Mouse (Mus musculus) large intestine, adult 2 months (tissue): ENCODE measurements around the gene Lipa. TPM values are rescaled to one million over a fixed set of nuclear protein-coding genes. Genes with fewer than 3 reads are reported as not detected.

Experiments used
- DNase-seq: peaks from one replicate; pipeline ENCODE4 v3.0.0-alpha.2; 2012; ENCODE audit warnings: low read depth, low spot score
- WGBS: fragments of 180-500 bp; shearing (Covaris S2); methylation state at CpG from one replicate; pipeline ENCODE4 v1.1.7; 2018; 5-methylcytosine and 5-hydroxymethylcytosine counted together
- polyA plus RNA-seq: library from polyadenylated mRNA; depleted of rRNA; stranded (reverse); fragments of >200 nt; gene quantifications from 2 replicates; pipeline ENCODE4 v1.2.3, GENCODE M21; 2012; rRNA removed

The Lipa gene
- polyA plus RNA-seq = 14.4 and 19.0 TPM in 2 replicates

GRCm38 (mm10) chr19:34526941-34527682 lies at the start of gene Lipa:
Lipa (minus strand) TSS chr19:34527474.
- DNase-seq = peak; percentile 86
- WGBS = under 1% methylated on average over 29 of the region's 29 CpGs

GRCm38 (mm10) chr19:34573650-34574049 lies 46.4 kb upstream of the Lipa start:
- 49% methylated on average over 5 of the region's 5 CpGs for WGBS
- DNase-seq = peak; percentile 64

GRCm38 (mm10) chr19:34571080-34571479 lies 43.8 kb upstream of the Lipa start:
- DNase-seq = no peak
- 95% methylated on average over 1 of the region's 1 CpGs for WGBS

- DNase-seq = no peak
- 53% methylated on average over 4 of the region's 4 CpGs for WGBS
Measured at GRCm38 (mm10) chr19:34569896-34570476, 42.7 kb upstream of the Lipa start.

- WGBS = 45% methylated on average over 7 of the region's 7 CpGs
- DNase-seq = no peak
Measured at GRCm38 (mm10) chr19:34568988-34569895, 42.0 kb upstream of the Lipa start.

- 88% methylated on average over 1 of the region's 1 CpGs for WGBS
Measured at GRCm38 (mm10) chr19:34566178-34566784, 39.0 kb upstream of the Lipa start.

GRCm38 (mm10) chr19:34562556-34562955 lies 35.3 kb upstream of the Lipa start:
- no peak for DNase-seq

More at GRCm38 (mm10) chr19:34566178-34566784, 39.0 kb upstream of the Lipa start:
- DNase-seq = no peak

GRCm38 (mm10) chr19:34556621-34557020 lies 29.3 kb upstream of the Lipa start:
- 21% methylated on average over 3 of the region's 3 CpGs for WGBS
- DNase-seq = no peak

GRCm38 (mm10) chr19:34554061-34554460 lies 26.8 kb upstream of the Lipa start:
- no peak for DNase-seq

GRCm38 (mm10) chr19:34553522-34553921 lies 26.2 kb upstream of the Lipa start:
- DNase-seq = no peak
- WGBS = 34% methylated on average over 3 of the region's 3 CpGs

- WGBS = 48% methylated on average over 6 of the region's 6 CpGs
- no peak for DNase-seq
Measured at GRCm38 (mm10) chr19:34553021-34553420, 25.7 kb upstream of the Lipa start.

- DNase-seq = no peak
- 25% methylated on average over 5 of the region's 5 CpGs for WGBS
Measured at GRCm38 (mm10) chr19:34551981-34552380, 24.7 kb upstream of the Lipa start.

GRCm38 (mm10) chr19:34550534-34551223 lies 23.4 kb upstream of the Lipa start, which contains the start of gene Ifit2:
Ifit2 (plus strand) TSS chr19:34550694.
- WGBS = 5% methylated on average over 22 of the region's 22 CpGs
- DNase-seq = no peak

- 26% methylated on average over 4 of the region's 4 CpGs for WGBS
- no peak for DNase-seq
Measured at GRCm38 (mm10) chr19:34550205-34550533, 22.9 kb upstream of the Lipa start.

- DNase-seq = peak; percentile 76
- 17% methylated on average over 7 of the region's 7 CpGs for WGBS
Measured at GRCm38 (mm10) chr19:34547976-34548375, 20.7 kb upstream of the Lipa start.

GRCm38 (mm10) chr19:34546211-34546610 lies 18.9 kb upstream of the Lipa start:
- no peak for DNase-seq
- WGBS = 92% methylated on average over 4 of the region's 4 CpGs

- 82% methylated on average over 1 of the region's 1 CpGs for WGBS
- DNase-seq = no peak
Measured at GRCm38 (mm10) chr19:34539422-34539821, 12.1 kb upstream of the Lipa start.

GRCm38 (mm10) chr19:34532061-34532751 lies 4.9 kb upstream of the Lipa start:
- no peak for DNase-seq
- 91% methylated on average over 4 of the region's 4 CpGs for WGBS
